Mouse (Mus musculus): ENCODE measurements around the gene Ndufaf8.

GRCm38 (mm10) chr11:120052274-120052673 lies 46.5 kb upstream of the Ndufaf8 start:
- TF ChIP-seq CTCF (IDR thresholded peaks at IDR 0.05; ENCODE audit: low read depth, low read length) (no peak), POLR2A (IDR thresholded peaks at IDR 0.05; ENCODE audit: extremely low read depth, insufficient read depth, low read length) (no peak)
